Mouse (Mus musculus) forebrain, embryonic 14.5 days (tissue): ENCODE results near the gene Gm13277. TPM values are rescaled to one million over a fixed set of nuclear protein-coding genes. Genes with fewer than 3 reads are reported as not detected.
A peak's percentile ranks its signal among the peaks of the same experiment; 100 is the strongest.
"Not testable (repeated sequence)": the region's sequence is repeated elsewhere in the genome, so short reads cannot be mapped to it uniquely, and the experiment has no call there.

Source experiments
- ATAC-seq: fragments of 200-750 bp; cut with Nextera tagmentation; 2 replicates; pipeline ENCODE4 v1.8.0; 2017; ENCODE audit warnings: mild to moderate bottlenecking, moderate library complexity
- DNase-seq: peaks from one replicate; pipeline ENCODE4 v3.0.0-alpha.2; 2015; ENCODE audit warnings: low spot score
- H3K27ac ChIP-seq: fragments of 300-500 bp; sonication (generic); 2 replicates; pipeline ENCODE4 v1.5.1; 2014; ENCODE audit warnings: low read depth, mild to moderate bottlenecking, control low read depth, low read length, moderate library complexity
- H3K27me3 ChIP-seq: fragments of 300-500 bp; sonication (generic); replicated peaks from 2 replicates; pipeline ENCODE4 v1.6.1; 2014; ENCODE audit warnings: low read length, control low read depth, mixed read lengths; ENCODE audit not compliant: control insufficient read depth, insufficient read depth
- H3K36me3 ChIP-seq: fragments of 300-500 bp; sonication (generic); 2 replicates; pipeline ENCODE4 v1.6.1; 2014; ENCODE audit warnings: low read length, control low read depth; ENCODE audit not compliant: control insufficient read depth, insufficient read depth
- H3K4me1 ChIP-seq: fragments of 300-500 bp; sonication (generic); 2 replicates; pipeline ENCODE4 v1.6.1; 2014; ENCODE audit warnings: antibody characterized with exemption, low read length, control low read depth; ENCODE audit not compliant: control insufficient read depth, insufficient read depth
- H3K4me2 ChIP-seq: fragments of 300-500 bp; sonication (generic); 2 replicates; pipeline ENCODE4 v1.6.1; 2014; ENCODE audit warnings: mild to moderate bottlenecking, control low read depth, low read length
- H3K4me3 ChIP-seq: fragments of 300-500 bp; sonication (generic); 2 replicates; pipeline ENCODE4 v1.5.1; 2014; ENCODE audit warnings: low read depth, low read length, control low read depth
- H3K9ac ChIP-seq: fragments of 300-500 bp; sonication (generic); 2 replicates; pipeline ENCODE4 v1.6.1; 2014; ENCODE audit warnings: mild to moderate bottlenecking, low read length, control low read depth, moderate library complexity
- H3K9me3 ChIP-seq: fragments of 300-500 bp; sonication (generic); replicated peaks from 2 replicates; pipeline ENCODE4 v1.6.1; 2016; ENCODE audit warnings: low read length, control low read depth, mixed read lengths; ENCODE audit not compliant: control insufficient read depth
- WGBS: fragments of 180-500 bp; shearing (Covaris S2); extraction: QIAGEN DNeasy Blood & Tissue Kit; methylation state at CpG from one replicate; pipeline ENCODE4 v1.1.7; 2014; 5-methylcytosine and 5-hydroxymethylcytosine counted together
- polyA plus RNA-seq: library from polyadenylated mRNA; unstranded; fragments of >200 nt; fragmentation: Nextera tagmentation; extraction: Ambion mirVana; gene quantifications from 2 replicates; pipeline ENCODE4 v1.2.1, GENCODE M21; 2014

Gm13277 gene
- polyA plus RNA-seq: not detected in 2 replicates

DNA sequence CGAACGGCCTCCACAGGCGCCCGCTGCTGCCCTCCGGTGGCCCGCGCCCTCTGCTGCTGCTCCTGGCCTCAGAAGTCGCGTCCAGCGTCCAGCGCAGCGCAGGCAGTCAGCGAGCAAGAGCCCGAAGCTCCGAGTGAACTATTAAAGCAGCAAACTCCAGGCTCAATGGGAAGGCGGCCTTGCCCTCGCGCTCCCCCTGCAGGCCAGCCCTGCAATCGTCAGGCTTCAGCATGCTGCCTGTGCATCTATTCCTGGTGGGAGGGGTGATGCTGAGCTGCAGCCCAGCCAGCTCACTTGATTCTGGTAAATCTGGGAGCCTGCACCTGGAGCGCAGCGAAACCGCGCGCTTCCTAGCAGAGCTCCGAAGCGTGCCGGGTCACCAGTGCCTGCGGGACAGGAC, at the start of gene Gm13277:
TSS of gene Gm13277 (plus strand) at position 231 of the 400 bp plus-strand sequence.
- not testable (repeated sequence) for H3K4me2 ChIP-seq, H3K9ac ChIP-seq, DNase-seq, H3K36me3 ChIP-seq, H3K4me3 ChIP-seq, H3K27ac ChIP-seq, ATAC-seq, H3K4me1 ChIP-seq, H3K9me3 ChIP-seq, H3K27me3 ChIP-seq
- no CpG with 5 or more reads among the region's 28 CpGs for WGBS

DNA sequence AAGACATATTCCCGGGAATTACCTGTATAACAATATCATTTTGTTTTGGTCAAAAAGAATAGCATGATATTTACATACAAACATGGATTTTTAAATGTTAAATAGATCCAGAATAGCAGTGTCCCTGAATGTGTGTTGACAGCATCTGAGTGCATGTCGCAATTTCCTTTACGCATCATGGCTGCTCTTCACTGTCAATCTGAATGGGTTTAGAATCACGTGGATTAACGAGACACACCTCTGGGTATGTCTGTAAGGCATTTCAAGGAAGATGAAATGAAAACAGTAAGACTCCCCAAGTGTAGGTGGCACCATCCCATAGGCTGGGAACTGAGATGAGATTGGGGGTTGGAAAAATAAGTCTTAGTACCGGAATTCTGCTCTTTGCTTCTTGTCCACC, 49.4 kb upstream of the Gm13277 start:
- Histone ChIP-seq H3K9ac (no peak overlapping the region), H3K27ac (no peak overlapping the region), H3K4me1 (no peaks in the 10 kb centered on the region), H3K36me3 (no peaks in the 10 kb centered on the region), H3K4me3 (no peak overlapping the region), H3K9me3 (no peaks in the 10 kb centered on the region), H3K27me3 (no peaks in the 10 kb centered on the region), H3K4me2 (no peak overlapping the region)
- DNase-seq (no peak), ATAC-seq (no peak)
- 90% methylated on average over 6 of the region's 6 CpGs for WGBS

DNA sequence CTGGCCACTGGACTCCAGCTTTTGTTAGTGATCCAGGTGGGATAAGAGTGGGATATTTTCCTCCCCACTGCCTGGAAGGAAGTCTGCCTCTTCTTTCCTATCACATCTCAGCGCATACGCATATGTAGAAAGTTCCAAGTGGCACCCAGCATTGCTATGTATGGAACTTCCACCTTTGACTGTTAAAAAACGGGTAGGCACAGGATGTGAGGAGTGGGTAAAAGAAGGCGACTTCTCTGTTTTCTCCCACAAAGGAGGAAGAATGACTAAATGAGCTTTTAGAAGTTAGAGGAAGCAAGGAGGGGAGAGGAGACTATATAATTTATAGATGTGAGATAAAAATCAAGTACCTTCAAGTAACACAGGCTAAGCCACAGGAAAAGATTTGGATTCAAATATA, 47.0 kb upstream of the Gm13277 start:
- no peaks in the 10 kb centered on the region for H3K4me1 ChIP-seq
- no peak overlapping the region for H3K4me3 ChIP-seq
- no peak overlapping the region for H3K4me2 ChIP-seq
- DNase-seq: no peak
- no peak for ATAC-seq
- no peak overlapping the region for H3K9ac ChIP-seq
- H3K27me3 ChIP-seq: no peaks in the 10 kb centered on the region
- WGBS: 96% methylated on average over 4 of the region's 4 CpGs
- H3K36me3 ChIP-seq: no peaks in the 10 kb centered on the region
- H3K27ac ChIP-seq: no peak overlapping the region
- H3K9me3 ChIP-seq: no peaks in the 10 kb centered on the region

GRCm38 (mm10) chr4:88742771-88743371, 45.6 kb upstream of the Gm13277 start:
- Histone ChIP-seq H3K4me3 (no peak overlapping the region), H3K36me3 (no peaks in the 10 kb centered on the region), H3K9me3 (no peaks in the 10 kb centered on the region), H3K4me2 (no peak overlapping the region), H3K27me3 (no peaks in the 10 kb centered on the region), H3K27ac (no peak overlapping the region), H3K4me1 (no peaks in the 10 kb centered on the region), H3K9ac (no peak overlapping the region)
- DNase-seq (no peak), ATAC-seq (no peak)
- WGBS: 63% methylated on average over 7 of the region's 7 CpGs

DNA sequence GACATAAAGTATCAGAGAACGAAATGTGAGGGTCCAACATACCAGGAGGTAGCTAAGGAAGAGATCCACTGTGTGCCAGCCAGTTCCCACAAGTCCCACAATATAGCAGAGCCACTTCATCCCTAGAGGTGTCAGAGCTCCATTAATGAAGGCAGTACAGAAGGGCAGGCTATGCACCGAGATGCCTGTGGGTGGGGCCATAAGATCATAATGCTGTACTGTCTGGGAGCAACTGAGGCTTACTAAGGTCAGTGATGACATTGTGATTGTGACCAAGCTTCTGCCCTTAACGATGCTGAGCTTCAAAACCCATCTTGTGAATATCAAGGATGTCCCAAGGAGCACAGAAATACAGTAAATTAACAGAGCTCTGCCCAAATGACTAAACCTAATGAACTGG, 44.2 kb upstream of the Gm13277 start:
- DNase-seq (no peak), ATAC-seq (no peak)
- WGBS: 63% methylated on average over 3 of the region's 3 CpGs
- no peak overlapping the region for H3K27ac ChIP-seq
- H3K4me3 ChIP-seq: no peak overlapping the region
- H3K9me3 ChIP-seq: no peaks in the 10 kb centered on the region
- H3K4me1 ChIP-seq: no peaks in the 10 kb centered on the region
- no peak overlapping the region for H3K9ac ChIP-seq
- H3K4me2 ChIP-seq: no peak overlapping the region
- H3K27me3 ChIP-seq: no peaks in the 10 kb centered on the region
- no peaks in the 10 kb centered on the region for H3K36me3 ChIP-seq

GRCm38 (mm10) chr4:88749926-88750325, 38.5 kb upstream of the Gm13277 start:
- Histone ChIP-seq H3K36me3 (no peaks in the 10 kb centered on the region), H3K4me1 (no peaks in the 10 kb centered on the region), H3K27me3 (no peaks in the 10 kb centered on the region), H3K4me3 (no peak overlapping the region), H3K27ac (no peak overlapping the region), H3K9me3 (no peaks in the 10 kb centered on the region), H3K4me2 (no peak overlapping the region), H3K9ac (no peak overlapping the region)
- ATAC-seq (no peak), DNase-seq (no peak)
- 77% methylated on average over 6 of the region's 6 CpGs for WGBS

DNA sequence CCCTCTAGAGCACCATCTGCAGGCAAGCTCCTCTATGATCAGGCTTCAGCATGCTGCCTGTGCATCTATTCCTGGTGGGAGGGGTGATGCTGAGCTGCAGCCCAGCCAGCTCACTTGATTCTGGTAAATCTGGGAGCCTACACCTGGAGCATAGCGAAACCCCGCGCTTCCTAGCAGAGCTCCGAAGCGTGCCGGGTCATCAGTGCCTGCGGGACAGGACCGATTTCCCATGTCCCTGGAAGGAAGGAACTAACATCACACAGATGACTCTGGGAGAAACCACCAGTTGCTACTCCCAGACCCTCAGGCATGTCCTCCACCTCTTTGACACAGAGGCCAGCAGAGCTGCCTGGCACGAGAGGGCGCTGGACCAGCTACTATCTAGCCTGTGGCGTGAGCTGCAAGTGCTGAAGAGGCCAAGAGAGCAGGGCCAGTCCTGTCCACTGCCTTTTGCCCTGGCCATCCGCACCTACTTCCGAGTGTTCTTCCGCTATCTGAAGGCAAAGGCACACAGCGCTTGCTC, 33.6 kb upstream of the Gm13277 start, which contains the start of gene Gm13271:
TSS of gene Gm13271 (plus strand) at position 51 of the 523 bp plus-strand sequence.
- DNase-seq, ATAC-seq: not testable (repeated sequence)
- 87% methylated on average over 14 of the region's 15 CpGs for WGBS

GRCm38 (mm10) chr4:88756581-88757513, 31.6 kb upstream of the Gm13277 start:
- not testable (repeated sequence) for H3K27me3 ChIP-seq, H3K9me3 ChIP-seq, H3K4me1 ChIP-seq, H3K36me3 ChIP-seq, ATAC-seq, DNase-seq
- Histone ChIP-seq H3K4me3 (peak overlapping the region; percentile 37), H3K27ac (peak overlapping the region; percentile 44; the same call in 1 of the 2 replicates), H3K9ac (peak overlapping the region; percentile 58), H3K4me2 (peak overlapping the region; percentile 68)
- WGBS: 13% methylated on average over 28 of the region's 31 CpGs

More for the DNA sequence above, 33.6 kb upstream of the Gm13277 start, which contains the start of gene Gm13271:
- H3K9ac ChIP-seq, H3K4me3 ChIP-seq, H3K4me1 ChIP-seq, H3K36me3 ChIP-seq, H3K27ac ChIP-seq, H3K9me3 ChIP-seq, H3K27me3 ChIP-seq, H3K4me2 ChIP-seq: not testable (repeated sequence)
